Mouse (Mus musculus) ES-E14 (cell line): Measurements from ENCODE around the gene Bcas3. TPM values are rescaled to one million over a fixed set of nuclear protein-coding genes. Genes with fewer than 3 reads are reported as not detected.

Source experiments
- DNase-seq: peaks from one replicate; pipeline ENCODE4 v3.0.0-alpha.2; 2013; ENCODE audit warnings: low read depth, low spot score
- H3K27ac ChIP-seq: 2 replicates; pipeline ENCODE4 v1.5.1; 2012; ENCODE audit warnings: low read depth, mild to moderate bottlenecking, low read length, moderate library complexity, mixed read lengths; ENCODE audit not compliant: poor library complexity, insufficient read depth, severe bottlenecking
- H3K36me3 ChIP-seq: 2 replicates; pipeline ENCODE4 v1.6.1; 2012; ENCODE audit warnings: mild to moderate bottlenecking, low read length, moderate library complexity, mixed read lengths; ENCODE audit not compliant: control insufficient read depth, poor library complexity, insufficient read depth, severe bottlenecking
- H3K4me1 ChIP-seq, 2 experiments: fragments of 150-350 bp in 1 of 2; sonication (generic) in 1 of 2; 2 replicates each; pipeline ENCODE4 v1.6.1; 2012; ENCODE audit warnings: low read length in 2 of 2, mild to moderate bottlenecking in 1 of 2, mixed read lengths in 1 of 2; ENCODE audit not compliant: control insufficient read depth in 2 of 2, insufficient read depth in 2 of 2, poor library complexity in 1 of 2
- H3K4me3 ChIP-seq, 2 experiments: fragments of 150-350 bp in 1 of 2; sonication (generic) in 1 of 2; 2 replicates each; pipeline ENCODE4 v1.5.1; 2012; ENCODE audit warnings: low read length in 2 of 2, low read depth in 1 of 2, mild to moderate bottlenecking in 1 of 2, mixed read lengths in 1 of 2; ENCODE audit not compliant: insufficient read depth in 1 of 2, poor library complexity in 1 of 2, severe bottlenecking in 1 of 2
- H3K9ac ChIP-seq: 2 replicates; pipeline ENCODE4 v1.6.1; 2012; ENCODE audit warnings: low read depth, mild to moderate bottlenecking, low read length, mixed read lengths; ENCODE audit not compliant: poor library complexity, insufficient read depth, severe bottlenecking
- H3K9me3 ChIP-seq: fragments of 150-350 bp; sonication (generic); 2 replicates; pipeline ENCODE4 v1.6.1; 2012; ENCODE audit warnings: low read depth, mild to moderate bottlenecking, low read length; ENCODE audit not compliant: control insufficient read depth, insufficient read depth
- CHD2 ChIP-seq: IDR thresholded peaks from 2 replicates; pipeline ENCODE4 v1.6.1; 2014; ENCODE audit warnings: mild to moderate bottlenecking, low read depth, low read length, inconsistent platforms
- HCFC1 ChIP-seq: IDR thresholded peaks from 2 replicates; pipeline ENCODE4 v1.6.1; 2012; ENCODE audit warnings: low read length, inconsistent platforms, borderline replicate concordance; ENCODE audit not compliant: insufficient read depth
- MAFK ChIP-seq: IDR thresholded peaks from 2 replicates; pipeline ENCODE4 v1.6.1; 2014; ENCODE audit warnings: mild to moderate bottlenecking, low read depth, low read length, inconsistent platforms; ENCODE audit not compliant: insufficient read depth
- ZC3H11A ChIP-seq: IDR thresholded peaks from 2 replicates; pipeline ENCODE4 v1.6.1; 2012; ENCODE audit warnings: low read depth, mild to moderate bottlenecking, inconsistent platforms, low read length, borderline replicate concordance
- ZNF384 ChIP-seq: IDR thresholded peaks from 2 replicates; pipeline ENCODE4 v1.6.1; 2012; ENCODE audit warnings: low read depth, low read length, inconsistent platforms
- in situ Hi-C, 2 experiments: fragments of 600-800 bp; cut with MboI; formaldehyde crosslinking; loops; one replicate each; pipeline ENCODE4 v1.15.1; 2025; ENCODE audit warnings: low sequenced_read_pairs in 2 of 2, inconsistent platforms in 1 of 2; ENCODE audit not compliant: unreplicated experiment in 2 of 2
- total RNA-seq: library from RNA; depleted of rRNA; stranded (reverse); fragments of 300-350 nt; gene quantifications from 2 replicates; pipeline ENCODE4 v1.2.3, GENCODE M21; 2012

The Bcas3 gene
- total RNA-seq, 1 experiment, result 23.6 TPM

- peak; percentile 36 for DNase-seq
- in situ Hi-C loops, result no loop called here
- Histone ChIP-seq H3K9me3 (no peaks in the 10 kb centered on the region), H3K9ac (no peak overlapping the region), H3K4me3 (no peak overlapping the region), H3K36me3 (no peaks in the 10 kb centered on the region), H3K27ac (no peak overlapping the region), H3K4me1 (no peaks in the 10 kb centered on the region)
- TF ChIP-seq MAFK, result no peak
- peak; percentile 25; the same call in 1 of the 2 replicates for TF ChIP-seq ZC3H11A
Observed at GRCm38 (mm10) chr11:85518025-85518756, 165.2 kb downstream of the Bcas3 start.

- H3K9ac ChIP-seq, result no peak overlapping the region
- H3K36me3 ChIP-seq, result no peaks in the 10 kb centered on the region
- DNase-seq, result no peak
- H3K4me3 ChIP-seq, result no peak overlapping the region
- H3K4me1 ChIP-seq, result peaks cover 0 to 3% of the 10 kb centered on the region in 2 experiments; a peak in 1 of 4 replicates
- H3K27ac ChIP-seq, result no peak overlapping the region
- TF ChIP-seq ZC3H11A (no peak), MAFK (no peak), ZNF384 (no peak), HCFC1 (no peak), CHD2 (no peak)
- in situ Hi-C loops, result no loop called here
- H3K9me3 ChIP-seq, result no peaks in the 10 kb centered on the region
Observed at GRCm38 (mm10) chr11:85520236-85520635, 167.3 kb downstream of the Bcas3 start.

GRCm38 (mm10) chr11:85520996-85521395 lies 168.0 kb downstream of the Bcas3 start:
- Histone ChIP-seq H3K9me3 (no peaks in the 10 kb centered on the region), H3K9ac (no peak overlapping the region), H3K4me3 (no peak overlapping the region), H3K4me1 (peaks cover 0 to 3% of the 10 kb centered on the region in 2 experiments; a peak in 1 of 4 replicates), H3K36me3 (no peaks in the 10 kb centered on the region), H3K27ac (no peak overlapping the region)
- in situ Hi-C loops, result no loop called here
- TF ChIP-seq ZC3H11A, result no peak
- TF ChIP-seq HCFC1, result no peak
- no peak for TF ChIP-seq ZNF384
- TF ChIP-seq MAFK, result no peak
- no peak for TF ChIP-seq CHD2
- DNase-seq, result no peak

DNA sequence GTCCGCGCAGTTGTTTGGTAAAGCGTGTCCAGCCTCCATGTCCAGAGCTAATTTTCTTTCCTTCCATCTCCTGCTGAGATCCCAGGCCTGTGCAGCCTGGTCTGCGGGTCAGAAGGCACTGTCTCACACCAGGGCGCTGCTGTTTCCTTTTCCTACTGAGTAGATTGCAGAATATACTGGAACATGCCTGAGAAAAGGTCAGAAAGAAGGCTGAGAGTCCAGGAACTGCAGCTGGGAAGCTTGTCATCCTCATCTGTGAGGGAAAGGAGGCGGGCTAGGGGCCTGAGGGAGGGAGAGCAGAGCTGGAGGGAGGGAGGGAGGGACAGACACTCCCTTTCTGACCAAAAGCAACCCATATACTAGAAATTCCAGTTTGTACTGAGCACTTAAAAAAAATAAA lies 170.7 kb downstream of the Bcas3 start:
- Histone ChIP-seq H3K9me3 (no peaks in the 10 kb centered on the region), H3K4me1 (peaks cover 0 to 7% of the 10 kb centered on the region in 2 experiments; a peak in 1 of 4 replicates), H3K4me3 (no peak overlapping the region; a peak in 1 of 4 replicates), H3K27ac (no peak overlapping the region), H3K36me3 (no peaks in the 10 kb centered on the region), H3K9ac (no peak overlapping the region)
- in situ Hi-C loops, result no loop called here
- TF ChIP-seq HCFC1 (no peak), ZNF384 (no peak), CHD2 (no peak), ZC3H11A (no peak), MAFK (no peak)
- DNase-seq, result no peak
